Mouse (Mus musculus) liver, embryonic 13.5 days (tissue): Measurements from ENCODE around the gene Ip6k3. TPM values are rescaled to one million over a fixed set of nuclear protein-coding genes. Genes with fewer than 3 reads are reported as not detected.

Source experiments
- ATAC-seq: fragments of 200-750 bp; cut with Nextera tagmentation; 2 replicates; pipeline ENCODE4 v1.8.0; 2017; ENCODE audit warnings: low read depth, mild to moderate bottlenecking, moderate number of reproducible peaks, moderate library complexity
- DNase-seq: peaks from one replicate; pipeline ENCODE4 v3.0.0; 2022
- H3K27ac ChIP-seq: fragments of 300-500 bp; sonication (generic); 2 replicates; pipeline ENCODE4 v1.5.1; 2015; ENCODE audit warnings: moderate library complexity, mild to moderate bottlenecking, inconsistent platforms
- H3K27me3 ChIP-seq: fragments of 300-500 bp; sonication (generic); 2 replicates; pipeline ENCODE4 v1.6.1; 2015; ENCODE audit warnings: mild to moderate bottlenecking, inconsistent platforms
- H3K36me3 ChIP-seq: fragments of 300-500 bp; sonication (generic); 2 replicates; pipeline ENCODE4 v1.6.1; 2015; ENCODE audit warnings: mild to moderate bottlenecking, inconsistent platforms
- H3K4me1 ChIP-seq: fragments of 300-500 bp; sonication (generic); replicated peaks from 2 replicates; pipeline ENCODE4 v1.6.1; 2015; ENCODE audit warnings: inconsistent platforms
- H3K4me2 ChIP-seq: fragments of 300-500 bp; sonication (generic); 2 replicates; pipeline ENCODE4 v1.6.1; 2015; ENCODE audit warnings: inconsistent platforms, mild to moderate bottlenecking, moderate library complexity
- H3K4me3 ChIP-seq: fragments of 300-500 bp; sonication (generic); replicated peaks from 2 replicates; pipeline ENCODE4 v1.5.1; 2015; ENCODE audit warnings: mild to moderate bottlenecking, inconsistent platforms
- H3K9ac ChIP-seq: fragments of 300-500 bp; sonication (generic); 2 replicates; pipeline ENCODE4 v1.6.1; 2015; ENCODE audit warnings: mild to moderate bottlenecking, inconsistent platforms
- H3K9me3 ChIP-seq: fragments of 300-500 bp; sonication (generic); replicated peaks from 2 replicates; pipeline ENCODE4 v1.6.1; 2016; ENCODE audit warnings: inconsistent platforms
- WGBS: fragments of 180-500 bp; shearing (Covaris S2); methylation state at CpG from one replicate; pipeline ENCODE4 v1.1.7; 2015; ENCODE audit not compliant: insufficient replicate concordance; 5-methylcytosine and 5-hydroxymethylcytosine counted together
- polyA plus RNA-seq: library from polyadenylated mRNA; unstranded; fragments of >200 nt; fragmentation: Nextera tagmentation; extraction: Ambion mirVana; gene quantifications from 2 replicates; pipeline ENCODE4 v1.2.1, GENCODE M21; 2015

Gene Ip6k3
- polyA plus RNA-seq, 1 experiment from 2014 or later, result 0.06 TPM

DNA sequence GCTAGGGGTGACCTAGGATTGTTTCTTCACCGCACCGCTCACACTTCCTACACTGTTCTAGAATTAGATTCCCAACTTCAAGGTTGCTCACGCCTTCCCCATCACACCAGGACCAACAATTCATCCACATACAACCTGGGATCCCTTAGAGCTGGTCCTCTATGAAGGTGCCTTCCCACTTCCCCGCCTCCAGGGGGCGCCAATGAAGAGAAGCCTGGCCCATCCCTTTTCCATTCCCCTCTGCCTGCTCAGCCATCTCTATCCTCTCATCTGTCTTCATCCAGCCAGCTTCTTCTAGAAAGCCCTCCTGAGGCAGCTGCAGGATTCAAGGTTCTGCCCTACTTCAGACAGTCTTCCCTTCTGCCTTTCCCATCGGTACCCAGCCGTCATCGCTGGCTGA is 16.2 kb downstream of the Ip6k3 start:
- no peak overlapping the region for H3K4me2 ChIP-seq
- ATAC-seq (no peak), DNase-seq (peak; percentile 58)
- H3K4me3 ChIP-seq, result no peak overlapping the region
- no peak overlapping the region for H3K27ac ChIP-seq
- 0 out of 2 replicates have a peak, but pooled peaks cover 2% of the 10 kb centered on the region for H3K27me3 ChIP-seq
- no peak overlapping the region for H3K9ac ChIP-seq
- H3K9me3 ChIP-seq, result no peaks in the 10 kb centered on the region
- WGBS, result 63% methylated on average over 8 of the region's 8 CpGs
- peaks cover 64% of the 10 kb centered on the region for H3K4me1 ChIP-seq
- H3K36me3 ChIP-seq, result no peaks in the 10 kb centered on the region

GRCm38 (mm10) chr17:27150871-27151270 is 16.7 kb downstream of the Ip6k3 start:
- no peaks in the 10 kb centered on the region for H3K9me3 ChIP-seq
- H3K4me2 ChIP-seq, result no peak overlapping the region
- H3K4me1 ChIP-seq, result peaks cover 61% of the 10 kb centered on the region
- no peak overlapping the region for H3K9ac ChIP-seq
- no peak for ATAC-seq
- 0 out of 2 replicates have a peak, but pooled peaks cover 7% of the 10 kb centered on the region for H3K27me3 ChIP-seq
- no peaks in the 10 kb centered on the region for H3K36me3 ChIP-seq
- WGBS, result 65% methylated on average over 7 of the region's 7 CpGs
- H3K4me3 ChIP-seq, result no peak overlapping the region
- no peak for DNase-seq
- peak overlapping the region; percentile 48; the same call in 1 of the 2 replicates for H3K27ac ChIP-seq

- ATAC-seq, result no peak
- Histone ChIP-seq H3K27ac (no peak overlapping the region), H3K4me3 (no peak overlapping the region), H3K36me3 (no peaks in the 10 kb centered on the region), H3K9me3 (no peaks in the 10 kb centered on the region), H3K4me1 (peaks cover 31% of the 10 kb centered on the region), H3K9ac (no peak overlapping the region), H3K27me3 (peaks cover 21% of the 10 kb centered on the region), H3K4me2 (no peak overlapping the region)
- 27% methylated on average over 8 of the region's 8 CpGs for WGBS
- DNase-seq, result no peak
These were observed 21.2 kb downstream of the Ip6k3 start for GRCm38 (mm10) chr17:27146323-27146923.

DNA sequence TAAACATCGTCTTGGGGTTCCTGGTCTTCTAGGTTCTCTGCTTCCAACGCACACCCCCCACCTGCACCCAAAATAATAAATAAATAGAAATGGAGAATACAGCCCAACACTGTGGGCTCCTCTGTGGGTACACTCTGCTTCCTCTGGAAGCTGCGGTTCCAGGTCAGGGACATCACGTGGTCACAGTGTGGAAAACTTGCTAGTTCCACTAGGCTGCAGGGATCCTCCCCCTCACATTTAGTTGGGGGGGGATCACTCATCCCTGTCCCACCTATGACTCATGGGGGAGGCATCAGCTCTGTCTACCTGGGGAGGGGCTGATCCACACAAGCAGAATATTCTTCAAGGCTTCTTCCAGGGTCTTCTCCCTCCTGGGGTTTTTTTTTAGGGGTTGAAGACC is 23.4 kb downstream of the Ip6k3 start:
- WGBS, result 68% methylated on average over 4 of the region's 4 CpGs
- Histone ChIP-seq H3K4me1 (peaks cover 18% of the 10 kb centered on the region), H3K9me3 (no peaks in the 10 kb centered on the region), H3K36me3 (no peaks in the 10 kb centered on the region), H3K4me2 (no peak overlapping the region), H3K27ac (no peak overlapping the region), H3K4me3 (no peak overlapping the region), H3K27me3 (peaks cover 25% of the 10 kb centered on the region), H3K9ac (no peak overlapping the region)
- DNase-seq, result no peak
- ATAC-seq, result no peak

DNA sequence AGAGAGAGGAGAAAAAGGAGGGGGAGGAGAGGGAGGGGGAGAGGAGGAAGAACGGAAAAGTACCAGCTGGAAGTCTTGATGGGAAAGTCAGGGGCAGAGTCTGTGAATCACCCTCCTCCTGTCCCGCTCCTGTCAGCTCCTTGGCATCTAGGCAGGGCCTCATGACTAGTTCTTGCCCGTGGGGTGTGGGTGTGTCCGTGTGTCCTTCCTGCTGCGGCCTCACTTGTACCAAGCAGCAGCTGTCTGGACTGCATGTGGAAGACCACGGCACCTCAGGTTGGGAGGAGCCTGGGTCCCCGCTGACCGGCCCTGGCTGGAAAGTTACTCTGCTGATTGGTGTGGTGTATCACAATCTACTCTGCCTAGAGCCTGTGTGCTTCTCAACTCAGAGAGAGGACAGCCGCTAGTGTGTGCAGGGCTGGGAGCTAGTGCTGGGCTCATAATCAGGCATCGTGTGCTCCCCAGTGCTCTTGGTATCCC is 25.6 kb downstream of the Ip6k3 start:
- Histone ChIP-seq H3K4me1 (peaks cover 18% of the 10 kb centered on the region), H3K27ac (no peak overlapping the region), H3K27me3 (peaks cover 29% of the 10 kb centered on the region), H3K36me3 (no peaks in the 10 kb centered on the region), H3K9me3 (no peaks in the 10 kb centered on the region), H3K9ac (no peak overlapping the region), H3K4me2 (no peak overlapping the region), H3K4me3 (no peak overlapping the region)
- DNase-seq (no peak), ATAC-seq (no peak)
- 48% methylated on average over 10 of the region's 10 CpGs for WGBS

DNA sequence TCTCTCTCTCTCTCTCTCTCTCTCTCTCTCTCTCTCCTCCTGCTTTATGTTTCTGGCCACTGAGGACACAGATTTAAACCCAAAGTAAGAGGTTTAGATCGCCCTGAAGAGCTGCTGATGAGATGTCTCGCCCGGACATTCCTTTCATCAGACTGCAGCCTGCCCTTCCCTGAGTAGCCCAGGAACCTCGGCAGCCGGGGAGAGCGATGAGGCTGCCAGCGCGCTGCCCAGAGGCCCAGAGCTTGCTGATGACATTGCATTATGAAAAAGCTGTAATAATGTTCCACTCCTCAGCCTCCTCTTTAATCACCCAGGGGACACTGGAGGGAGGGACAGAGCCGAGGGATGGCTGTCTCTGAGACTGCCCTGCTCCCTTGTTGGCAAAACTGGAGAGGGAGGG is 27.3 kb downstream of the Ip6k3 start:
- WGBS, result 63% methylated on average over 9 of the region's 9 CpGs
- H3K36me3 ChIP-seq, result no peaks in the 10 kb centered on the region
- no peak for ATAC-seq
- H3K4me2 ChIP-seq, result no peak overlapping the region
- no peaks in the 10 kb centered on the region for H3K9me3 ChIP-seq
- H3K4me1 ChIP-seq, result peaks cover 20% of the 10 kb centered on the region
- no peak overlapping the region for H3K27ac ChIP-seq
- H3K4me3 ChIP-seq, result no peak overlapping the region
- peaks cover 22% of the 10 kb centered on the region for H3K27me3 ChIP-seq
- no peak overlapping the region for H3K9ac ChIP-seq
- DNase-seq, result no peak

GRCm38 (mm10) chr17:27139304-27139703 is 28.3 kb downstream of the Ip6k3 start:
- no peak for ATAC-seq
- Histone ChIP-seq H3K4me1 (peaks cover 28% of the 10 kb centered on the region), H3K4me3 (no peak overlapping the region), H3K9me3 (no peaks in the 10 kb centered on the region), H3K4me2 (no peak overlapping the region), H3K36me3 (no peaks in the 10 kb centered on the region), H3K27ac (no peak overlapping the region), H3K27me3 (peaks cover 14% of the 10 kb centered on the region), H3K9ac (no peak overlapping the region)
- WGBS, result 55% methylated on average over 7 of the region's 7 CpGs
- no peak for DNase-seq

DNA sequence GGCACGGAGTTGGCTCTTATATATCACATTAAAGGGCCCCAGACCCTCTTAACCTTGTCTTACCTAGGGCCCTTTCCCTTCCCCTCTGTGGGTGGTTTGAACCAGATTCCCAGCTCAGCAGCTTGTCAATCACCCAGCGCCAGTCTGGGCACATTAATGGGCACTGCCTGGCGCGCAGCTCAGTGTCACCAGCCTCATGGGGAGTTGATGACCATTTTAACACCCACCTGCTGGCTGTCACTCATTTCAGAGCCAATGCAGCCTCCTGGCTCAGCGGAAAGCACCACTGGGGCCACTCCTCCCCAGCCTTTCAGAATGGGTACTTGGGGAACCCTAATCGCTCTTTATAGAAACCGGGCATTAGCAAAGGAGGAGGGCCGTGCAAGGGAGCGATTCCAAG is 29.2 kb downstream of the Ip6k3 start:
- peaks cover 24% of the 10 kb centered on the region for H3K4me1 ChIP-seq
- WGBS, result 76% methylated on average over 9 of the region's 9 CpGs
- H3K4me2 ChIP-seq, result no peak overlapping the region
- H3K4me3 ChIP-seq, result no peak overlapping the region
- no peak overlapping the region for H3K9ac ChIP-seq
- no peaks in the 10 kb centered on the region for H3K36me3 ChIP-seq
- ATAC-seq (no peak), DNase-seq (no peak)
- H3K9me3 ChIP-seq, result no peaks in the 10 kb centered on the region
- peaks cover 10% of the 10 kb centered on the region for H3K27me3 ChIP-seq
- no peak overlapping the region for H3K27ac ChIP-seq

GRCm38 (mm10) chr17:27134715-27135114 is 32.9 kb downstream of the Ip6k3 start:
- DNase-seq (no peak), ATAC-seq (no peak)
- H3K27ac ChIP-seq, result 0 out of 2 replicates have a peak overlapping the region, but pooled peaks have one; percentile 29
- no peak overlapping the region for H3K4me3 ChIP-seq
- H3K4me1 ChIP-seq, result peaks cover 60% of the 10 kb centered on the region
- 33% methylated on average over 3 of the region's 3 CpGs for WGBS
- no peak overlapping the region for H3K4me2 ChIP-seq
- peaks cover 5% of the 10 kb centered on the region; the same call in 1 of the 2 replicates for H3K36me3 ChIP-seq
- H3K27me3 ChIP-seq, result peaks cover 3% of the 10 kb centered on the region; the same call in 1 of the 2 replicates
- no peaks in the 10 kb centered on the region for H3K9me3 ChIP-seq
- no peak overlapping the region for H3K9ac ChIP-seq

GRCm38 (mm10) chr17:27134187-27134586 is 33.4 kb downstream of the Ip6k3 start:
- Histone ChIP-seq H3K4me1 (peaks cover 63% of the 10 kb centered on the region), H3K27ac (peak overlapping the region; percentile 63), H3K9ac (peak overlapping the region; percentile 79), H3K9me3 (no peaks in the 10 kb centered on the region), H3K27me3 (0 out of 2 replicates have a peak, but pooled peaks cover 3% of the 10 kb centered on the region), H3K36me3 (peaks cover 7% of the 10 kb centered on the region; the same call in 1 of the 2 replicates), H3K4me3 (peak overlapping the region; percentile 81), H3K4me2 (peak overlapping the region; percentile 73)
- 19% methylated on average over 9 of the region's 9 CpGs for WGBS
- ATAC-seq, result peak; percentile 61
- no peak for DNase-seq

GRCm38 (mm10) chr17:27133551-27134141 is 33.9 kb downstream of the Ip6k3 start, which contains the start of gene Uqcc2:
Gene Uqcc2 (minus strand): TSS chr17:27133916.
- Histone ChIP-seq H3K27me3 (0 out of 2 replicates have a peak, but pooled peaks cover 3% of the 10 kb centered on the region), H3K27ac (peak within 1 kb of the TSS; percentile 74), H3K4me3 (peak within 1 kb of the TSS; percentile 81), H3K4me2 (peak within 1 kb of the TSS; percentile 73), H3K9ac (peak within 1 kb of the TSS; percentile 79), H3K9me3 (no peaks in the 10 kb centered on the region), H3K4me1 (peaks cover 65% of the 10 kb centered on the region), H3K36me3 (peaks cover 13% of the 10 kb centered on the region; the same call in 1 of the 2 replicates)
- DNase-seq (peak; percentile 91), ATAC-seq (peak; percentile 95)
- WGBS, result under 1% methylated on average over 46 of the region's 46 CpGs
